Mouse (Mus musculus) small intestine, adult 2 months (tissue): ENCODE results near the gene Ear2.
"Not testable (repeated sequence)": the region's sequence is repeated elsewhere in the genome, so short reads cannot be mapped to it uniquely, and the experiment has no call there.

ENCODE experiments used
- CTCF ChIP-seq: fragments of 200-500 bp; IDR thresholded peaks from 2 replicates; pipeline ENCODE4 v1.5.1; 2012; ENCODE audit warnings: low read depth, mild to moderate bottlenecking, control low read depth, inconsistent platforms, low read length, moderate library complexity, mixed read lengths; ENCODE audit not compliant: insufficient replicate concordance, insufficient read length; ENCODE audit errors: extremely low read depth
- POLR2A ChIP-seq: fragments of 200-500 bp; IDR thresholded peaks from 2 replicates; pipeline ENCODE4 v1.6.1; 2012; ENCODE audit warnings: low read depth, mild to moderate bottlenecking, control low read depth, inconsistent platforms, low read length, moderate library complexity

DNA sequence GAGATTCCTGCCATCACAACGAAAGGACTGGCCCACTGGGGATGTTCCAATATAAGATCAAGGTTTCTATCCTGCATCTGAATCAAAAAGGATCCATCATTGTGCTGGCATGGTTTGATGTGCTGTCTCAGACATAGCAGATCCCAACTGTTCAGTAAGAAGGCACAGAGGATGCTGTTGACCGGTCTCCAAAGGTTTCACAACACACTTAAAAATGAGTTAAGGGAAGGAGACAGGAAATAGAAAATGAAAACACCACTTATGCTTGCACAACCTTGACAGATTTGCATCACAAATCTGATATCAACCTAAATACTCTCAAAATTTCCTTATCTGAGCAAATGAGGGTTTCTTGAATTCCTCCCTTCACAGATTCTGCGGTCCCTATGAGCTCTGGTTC, 31.9 kb upstream of the Ear2 start:
- TF ChIP-seq CTCF, POLR2A: not testable (repeated sequence)
